Mouse (Mus musculus) ovary, postnatal 36 days (tissue): ENCODE measurements around the gene Jund.

Experiments
- DNase-seq: peaks from one replicate; pipeline ENCODE4 v3.0.0; 2022; ENCODE audit warnings: low spot score, mixed read lengths

Jund gene

DNA sequence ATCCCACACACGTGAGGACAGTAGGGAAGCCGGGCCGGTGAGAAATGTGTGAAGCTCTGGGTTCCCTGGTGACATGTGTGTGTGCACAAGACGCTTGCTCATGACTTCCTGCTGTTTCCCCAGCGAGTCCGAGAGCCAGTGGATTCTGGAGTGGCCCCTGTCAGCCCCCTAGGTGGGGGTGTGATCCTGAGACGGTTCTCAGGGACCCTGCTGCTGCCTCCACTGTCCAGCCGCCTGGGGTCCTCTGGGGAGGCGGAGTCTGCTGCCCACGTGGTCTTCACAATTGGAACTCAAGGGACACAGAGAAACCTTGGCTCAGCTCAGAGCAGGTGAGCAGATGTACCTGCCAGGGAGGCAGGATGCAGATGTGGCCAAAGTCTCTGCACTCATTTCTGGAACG, 28.0 kb downstream of the Jund start:
- DNase-seq: no peak

DNA sequence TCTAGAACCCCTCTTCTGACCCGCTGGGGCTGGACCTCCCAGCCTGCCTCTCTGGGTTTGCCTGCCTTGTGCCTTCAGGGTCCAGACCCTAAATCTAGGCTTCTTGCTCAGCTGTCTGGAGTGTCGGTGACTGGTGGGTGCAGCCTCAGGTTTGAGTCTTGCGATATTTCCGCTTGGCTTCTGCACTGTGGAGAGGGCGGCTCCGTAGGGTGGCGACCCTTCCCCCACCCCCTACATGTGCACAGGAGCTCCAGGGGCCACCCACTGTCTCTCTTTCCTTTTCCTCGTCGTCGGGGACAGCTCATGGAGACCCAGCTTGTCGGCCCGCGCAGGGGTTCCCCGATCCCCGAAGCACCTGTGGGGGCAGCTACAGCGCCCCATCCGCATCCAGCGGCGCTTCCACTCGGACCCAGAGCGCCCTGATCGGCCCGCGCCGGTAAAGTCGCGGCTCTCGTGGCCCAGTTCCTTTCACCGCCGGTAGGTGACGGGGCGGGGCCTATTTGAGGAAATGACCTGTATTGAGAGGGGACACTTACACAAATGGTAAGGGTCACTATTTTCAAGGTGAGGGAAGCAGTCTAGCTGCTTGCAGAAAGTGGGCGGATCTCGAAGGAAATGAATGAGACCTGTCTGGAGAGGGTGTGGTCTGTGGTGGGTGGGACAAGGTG, 31.2 kb downstream of the Jund start:
- DNase-seq: no peak

DNA sequence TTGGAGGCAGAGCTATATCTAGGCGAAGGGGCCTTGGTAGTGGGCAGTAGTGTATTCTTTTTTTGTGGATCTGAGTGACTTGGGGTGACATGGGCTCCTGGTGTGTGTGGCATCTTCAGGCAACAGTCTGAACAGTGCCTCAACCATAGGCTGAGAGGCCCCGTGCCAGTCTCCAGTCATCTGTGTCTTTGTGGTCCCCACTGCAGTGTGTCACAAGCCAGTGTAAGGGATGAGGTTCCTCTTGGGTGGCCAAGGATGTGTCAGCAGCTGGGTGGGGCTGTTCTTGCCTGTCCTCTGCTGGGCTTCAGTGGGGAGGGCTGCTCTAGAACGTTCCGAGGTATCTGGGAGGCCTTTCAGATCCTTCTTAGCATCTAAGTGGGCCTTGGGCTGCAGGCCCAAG, 32.2 kb downstream of the Jund start:
- DNase-seq: no peak

DNA sequence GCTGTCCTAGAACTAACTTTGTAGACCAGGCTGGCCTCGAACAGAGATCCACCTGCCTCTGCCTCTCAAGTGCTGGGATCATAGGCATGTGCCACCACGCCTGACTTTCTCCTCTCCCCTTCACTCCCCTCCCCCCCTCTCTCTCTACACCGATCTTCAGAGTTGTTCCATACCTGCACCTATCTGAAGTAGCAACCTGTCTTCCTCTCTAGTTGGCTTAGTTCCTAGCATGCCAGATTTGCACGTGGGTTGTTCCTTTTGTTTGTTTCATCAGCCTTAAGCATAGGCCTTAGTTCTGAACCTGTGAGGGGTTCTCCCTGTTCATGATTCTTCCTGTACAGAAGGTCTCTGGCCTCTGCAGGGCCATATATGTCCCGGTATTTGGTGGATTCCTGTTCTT, 39.0 kb downstream of the Jund start:
- DNase-seq: no peak

DNA sequence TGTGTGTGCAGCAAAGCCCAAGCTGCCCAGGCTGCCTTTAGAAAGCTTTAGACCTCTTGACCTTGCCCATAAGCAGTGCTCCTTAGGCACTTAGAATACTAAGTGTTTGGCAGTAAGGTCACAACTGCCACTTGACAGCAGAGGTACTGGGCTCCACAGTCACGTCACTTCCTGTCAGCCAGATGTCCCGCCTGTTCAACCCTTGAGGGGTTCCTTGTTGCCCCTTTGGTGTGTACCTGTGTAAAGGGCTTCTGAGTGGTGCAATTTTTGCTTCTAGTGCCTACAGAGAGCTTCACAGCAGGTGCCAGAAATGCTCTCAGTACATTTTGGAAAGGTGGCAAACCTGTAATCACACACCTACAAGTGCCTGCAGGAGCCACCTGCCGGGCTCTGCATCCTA, 39.5 kb downstream of the Jund start:
- DNase-seq: no peak

DNA sequence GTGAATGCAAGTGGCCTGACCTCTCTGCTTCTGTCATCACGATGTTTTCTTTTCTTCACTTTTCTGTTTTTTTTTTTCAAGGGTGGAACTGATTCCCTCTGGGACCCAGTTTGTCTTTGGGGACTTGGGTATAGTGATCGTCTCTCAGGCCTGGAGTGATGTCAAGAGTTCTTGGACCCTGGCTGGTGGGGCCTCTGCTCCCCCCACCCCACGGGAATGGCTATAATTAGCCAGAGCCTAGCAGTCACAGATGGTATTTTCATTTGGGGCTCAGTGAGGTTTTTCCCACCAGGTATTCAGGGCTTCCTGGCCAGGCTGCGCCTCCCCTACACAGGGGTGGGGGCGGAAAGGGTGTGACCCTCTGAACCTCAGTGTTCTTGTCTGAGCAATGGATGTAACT, 42.9 kb downstream of the Jund start:
- DNase-seq: no peak

DNA sequence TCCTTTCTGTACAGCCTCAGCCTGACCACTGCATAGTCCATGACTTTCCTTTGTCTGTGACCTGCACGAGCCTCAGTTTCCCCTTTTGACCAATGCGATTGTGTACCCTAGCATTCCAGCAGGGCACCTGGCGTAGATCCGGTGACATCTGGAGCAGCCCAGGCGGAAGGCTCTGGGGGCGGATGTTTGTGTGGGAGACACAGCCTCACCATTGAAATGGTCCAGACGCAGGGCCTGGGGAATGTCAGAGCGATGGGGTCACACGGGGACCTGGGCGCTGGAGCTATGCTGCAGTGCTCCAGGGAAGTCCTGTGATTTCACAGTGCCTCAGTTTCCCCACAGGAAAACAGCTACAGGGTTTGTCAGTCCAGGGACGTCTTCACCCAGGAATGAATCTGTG, 43.4 kb downstream of the Jund start:
- no peak for DNase-seq

DNA sequence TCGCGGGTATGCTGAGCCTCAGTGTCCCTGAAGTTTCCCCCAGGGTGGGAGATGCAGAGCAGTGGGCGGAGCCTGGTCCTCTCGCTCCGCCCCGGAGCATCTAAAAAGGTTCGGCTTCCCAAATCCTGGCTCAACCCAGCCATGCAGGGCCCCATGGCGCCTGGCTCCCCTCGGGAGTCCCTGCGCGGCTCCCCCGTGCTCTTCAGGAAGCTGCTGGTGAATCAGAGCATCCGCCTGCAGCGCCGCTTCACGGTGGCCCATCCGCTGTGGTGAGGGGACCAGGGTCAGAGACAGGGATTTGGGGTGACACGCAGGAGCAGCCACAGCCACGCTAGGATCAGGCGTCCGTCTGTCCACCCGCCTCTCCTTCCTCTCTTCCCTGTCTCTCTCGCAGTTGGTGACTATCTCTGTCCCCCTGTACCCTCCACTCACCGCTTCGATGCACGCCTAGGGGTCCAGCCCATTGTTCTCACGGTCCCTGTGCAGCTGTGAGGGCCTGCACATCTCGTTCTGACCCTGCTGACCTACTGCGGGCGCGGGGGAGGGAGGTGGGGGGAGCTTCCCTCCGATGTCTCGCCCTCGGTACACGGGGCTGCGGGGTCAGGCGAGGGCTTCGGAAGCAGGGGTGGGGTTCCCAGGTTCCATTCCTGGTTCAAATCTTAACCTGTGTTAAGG, 44.4 kb downstream of the Jund start:
- DNase-seq: no peak

DNA sequence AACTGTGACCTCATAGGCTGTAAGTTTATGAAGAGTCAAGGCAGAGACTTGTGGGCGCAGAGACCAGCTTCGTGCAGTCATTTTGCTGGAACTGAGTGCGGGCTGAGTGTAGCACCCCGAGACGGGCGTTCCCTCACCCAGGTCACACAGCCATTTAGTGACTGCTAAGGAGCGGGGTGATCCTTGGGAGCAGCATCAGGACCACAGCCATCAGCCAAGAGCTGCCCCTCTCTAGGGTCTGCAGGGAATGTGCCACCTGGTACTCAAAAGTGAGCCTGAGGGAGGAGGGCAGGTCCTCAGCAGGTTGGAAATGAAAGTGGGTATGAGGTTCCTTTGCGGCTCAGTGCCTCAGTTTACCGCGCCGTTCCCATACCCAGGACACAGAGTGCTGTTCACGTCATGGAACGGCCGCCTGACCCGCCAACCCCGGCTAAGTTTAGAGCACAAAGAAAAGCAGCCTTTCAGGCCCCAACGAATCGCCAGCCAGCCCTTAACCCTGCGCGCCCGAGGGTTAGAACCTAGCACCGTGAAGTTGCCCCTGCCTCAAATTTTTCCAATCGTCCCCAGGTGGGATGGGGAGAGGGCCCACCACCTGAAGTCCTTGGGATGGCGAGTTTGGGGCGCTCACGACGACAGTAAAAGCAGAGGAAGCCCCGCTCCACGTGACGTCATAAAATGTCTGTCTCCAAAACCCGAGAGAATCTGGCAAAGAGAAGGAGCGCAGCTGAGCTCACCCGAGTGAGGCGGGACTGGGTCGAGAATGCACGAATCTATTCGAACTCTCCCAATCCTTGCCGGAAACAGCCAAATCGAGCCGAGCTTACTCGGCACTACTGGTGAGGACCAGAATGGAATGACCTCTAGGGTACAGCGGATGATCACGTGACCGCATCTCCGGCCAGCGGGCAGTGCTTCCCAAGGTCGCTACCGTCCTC, 45.2 kb downstream of the Jund start:
- DNase-seq: no peak

DNA sequence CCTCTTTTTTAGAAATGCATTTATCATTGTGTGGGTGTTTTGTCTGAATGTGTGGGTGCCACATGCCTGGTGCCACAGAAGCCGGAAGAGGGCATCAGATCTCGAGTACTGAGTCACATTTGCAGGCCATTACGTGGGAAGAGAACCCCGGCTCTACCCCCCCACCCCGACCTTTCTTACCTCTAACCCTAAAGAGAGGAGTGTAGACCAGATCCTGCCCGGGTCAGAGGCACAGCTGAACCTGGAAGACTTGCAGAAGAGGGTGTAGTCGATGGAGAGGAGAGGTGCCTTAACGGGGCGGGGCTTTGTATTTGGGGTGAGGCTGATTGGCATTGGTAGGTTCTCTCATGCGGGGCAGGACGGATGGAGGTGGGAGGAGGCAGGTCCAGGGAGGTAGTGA, 46.1 kb downstream of the Jund start:
- no peak for DNase-seq

DNA sequence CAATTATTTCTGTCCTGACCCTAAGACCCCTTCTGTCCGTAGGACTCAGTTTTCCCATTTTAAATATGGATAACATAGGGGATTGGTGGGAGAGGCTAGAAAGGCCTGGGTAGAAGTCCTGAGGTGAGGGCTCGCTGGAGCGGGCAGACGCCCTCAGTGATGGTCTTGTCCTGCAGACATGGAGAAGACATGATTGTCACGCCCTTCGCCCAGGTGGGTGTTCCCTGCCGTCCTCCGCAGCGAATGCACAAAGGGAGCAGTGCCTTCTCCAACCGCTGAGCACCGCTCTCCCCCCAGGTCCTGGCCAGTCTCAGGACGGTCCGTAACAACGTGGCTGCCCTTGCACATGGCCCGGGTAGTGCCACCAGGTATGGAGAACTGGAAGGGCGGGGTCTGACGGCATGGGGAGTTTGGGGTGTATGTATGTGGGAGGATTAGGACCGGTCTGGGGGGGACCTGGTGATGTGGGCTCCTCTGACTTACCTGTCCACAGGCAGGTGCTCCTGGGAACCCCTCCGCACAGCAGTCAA, 47.0 kb downstream of the Jund start:
- no peak for DNase-seq

DNA sequence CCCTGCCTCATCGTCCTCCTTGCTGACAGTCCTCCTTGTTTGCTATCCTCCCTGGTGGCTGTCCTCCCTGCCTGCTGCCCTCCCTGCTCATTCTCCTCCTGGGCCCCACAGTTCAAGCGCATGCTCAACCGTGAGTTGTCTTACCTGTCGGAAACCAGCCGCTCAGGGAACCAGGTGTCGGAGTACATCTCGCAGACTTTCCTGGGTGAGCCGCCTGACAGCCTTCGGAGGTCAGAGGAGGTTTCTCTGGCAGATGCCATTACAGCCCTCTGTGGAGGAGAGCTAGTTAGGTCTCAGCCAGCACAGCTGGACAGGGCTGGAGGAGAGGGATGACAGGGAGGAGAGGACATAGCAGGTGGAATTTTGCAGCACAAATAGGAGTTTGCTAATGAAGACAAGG, 47.9 kb downstream of the Jund start:
- no peak for DNase-seq

DNA sequence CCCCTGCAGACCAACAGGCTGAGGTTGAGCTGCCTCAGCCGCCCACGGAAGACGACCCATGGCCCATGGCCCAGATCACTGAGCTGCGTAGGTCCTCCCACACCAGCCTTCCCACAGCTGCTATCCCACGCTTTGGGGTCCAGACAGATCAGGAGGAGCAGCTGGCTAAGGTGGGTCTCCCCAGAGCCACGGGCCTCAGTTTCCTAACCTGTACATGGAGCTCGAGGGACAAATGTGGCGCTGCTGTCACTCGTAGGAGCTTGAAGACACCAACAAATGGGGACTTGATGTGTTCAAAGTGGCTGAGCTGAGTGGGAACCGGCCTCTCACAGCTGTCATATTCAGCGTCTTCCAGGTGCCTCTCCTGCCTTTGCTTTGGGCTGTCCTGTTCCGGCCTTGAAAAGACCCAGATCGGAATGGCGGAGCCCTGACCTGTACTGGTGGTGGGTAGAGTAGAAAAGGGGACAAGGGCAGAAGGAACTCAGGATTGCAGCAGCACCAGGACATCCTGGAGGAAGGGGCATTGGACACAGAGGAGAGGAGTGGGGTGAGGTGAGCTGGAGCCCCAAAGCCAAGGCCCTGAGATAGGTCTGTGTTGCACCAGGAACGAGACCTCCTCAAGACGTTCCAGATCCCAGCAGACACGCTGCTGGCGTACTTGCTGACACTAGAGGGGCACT, 48.6 kb downstream of the Jund start:
- no peak for DNase-seq

DNA sequence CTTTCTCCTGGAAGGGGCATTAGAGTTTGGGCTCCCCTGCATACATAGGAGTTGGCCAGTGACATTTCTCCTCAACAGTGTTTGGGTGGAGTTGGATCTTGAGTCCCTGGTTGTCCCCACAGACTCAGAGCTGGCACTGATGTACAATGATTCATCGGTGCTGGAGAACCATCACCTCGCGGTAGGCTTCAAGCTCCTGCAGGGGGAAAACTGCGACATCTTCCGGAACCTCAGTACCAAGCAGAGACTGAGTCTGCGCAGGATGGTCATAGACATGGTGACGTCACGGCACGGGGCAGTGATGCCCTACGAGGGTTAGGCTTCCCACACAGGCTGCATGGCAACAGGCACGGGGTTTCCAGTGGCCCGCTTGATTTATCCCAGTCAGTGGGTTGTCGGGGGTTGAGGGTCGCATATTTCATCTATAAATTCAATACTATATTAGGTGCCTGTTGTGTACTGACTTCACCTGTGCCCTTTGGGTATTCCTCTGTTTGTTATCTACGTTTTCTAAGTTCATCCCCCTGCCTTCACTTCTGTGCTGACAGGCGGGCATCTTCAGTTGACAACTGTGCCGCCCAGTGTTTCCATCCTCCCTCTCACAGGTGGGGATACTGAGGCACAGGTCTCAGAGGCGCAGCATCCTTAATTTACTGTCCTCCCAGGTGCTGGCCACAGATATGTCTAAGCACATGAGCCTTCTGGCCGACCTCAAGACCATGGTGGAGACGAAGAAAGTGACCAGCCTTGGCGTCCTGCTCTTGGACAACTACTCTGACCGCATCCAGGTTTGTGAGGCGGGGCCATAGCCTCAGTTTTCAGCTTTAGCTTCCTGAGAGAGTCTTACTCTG, 49.7 kb downstream of the Jund start:
- peak; percentile 1 for DNase-seq

DNA sequence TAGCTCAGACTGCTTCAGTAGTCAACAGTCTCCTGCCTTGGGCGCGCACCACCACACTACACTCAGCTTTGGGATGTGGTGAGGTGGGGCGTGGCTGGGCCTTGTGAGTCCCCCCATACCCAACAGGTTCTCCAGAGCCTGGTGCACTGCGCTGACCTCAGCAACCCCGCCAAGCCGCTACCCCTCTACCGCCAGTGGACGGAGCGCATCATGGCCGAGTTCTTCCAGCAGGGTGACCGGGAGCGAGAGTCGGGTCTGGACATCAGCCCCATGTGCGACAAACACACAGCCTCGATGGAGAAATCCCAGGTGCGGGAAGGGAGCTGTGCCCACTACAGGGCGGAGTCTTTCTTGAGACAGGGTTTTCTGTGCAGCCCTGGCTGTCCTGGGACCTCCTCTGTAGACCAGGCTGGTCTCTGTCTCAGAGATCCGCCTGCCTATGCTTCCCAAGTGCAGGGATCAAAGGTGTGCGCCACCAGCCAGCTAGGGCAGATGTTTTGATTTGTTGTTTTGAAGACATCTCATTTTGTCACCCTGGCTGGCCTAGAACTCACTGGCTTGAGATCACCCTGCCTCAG, 50.4 kb downstream of the Jund start:
- DNase-seq: peak; percentile 2
